Mouse (Mus musculus): ENCODE data around the gene Tagap. TPM values are rescaled to one million over a fixed set of nuclear protein-coding genes. Genes with fewer than 3 reads are reported as not detected.

Tagap gene
- total RNA-seq (2021), result 1 to 10 TPM; 4.9 to 5.4 TPM

DNA sequence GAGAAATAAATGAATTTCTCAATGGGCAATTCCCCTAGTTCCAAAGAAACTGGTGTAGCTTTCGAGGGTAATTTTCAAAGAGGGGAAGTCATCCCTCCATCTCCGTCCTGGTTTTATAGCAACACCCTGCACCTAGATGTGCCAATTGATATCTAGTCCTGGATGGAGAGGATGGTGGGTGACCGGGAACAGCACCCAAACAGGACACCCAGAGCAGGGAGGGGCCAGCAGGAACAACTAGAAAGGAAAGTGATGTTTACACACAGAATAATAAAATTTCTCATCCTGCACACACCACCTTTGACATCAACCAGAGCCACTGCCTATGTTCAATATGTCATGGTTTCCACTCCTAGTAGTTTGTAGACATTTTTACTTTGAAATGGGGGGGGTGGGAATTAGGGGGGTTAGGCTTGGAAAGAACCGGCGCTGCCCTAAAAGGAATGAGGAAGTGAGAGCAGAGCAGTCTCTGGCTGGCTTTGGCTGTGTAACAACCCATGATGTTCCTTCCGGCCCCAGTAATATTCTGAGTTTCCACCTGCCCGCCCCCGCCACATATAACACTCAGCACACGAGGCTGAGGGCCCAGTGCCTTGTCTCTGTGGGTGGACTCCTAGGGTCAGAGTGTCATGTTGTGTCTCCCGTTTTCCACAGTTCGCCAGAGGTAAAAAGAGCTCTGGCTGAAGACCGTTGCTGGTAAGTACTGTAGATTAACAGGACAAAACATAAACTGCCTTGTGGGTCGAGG, at the start of gene Tagap:
Gene Tagap (plus strand): TSS at position 588 of the 748 bp plus-strand sequence.
- DNase-seq, result no peak

- DNase-seq, result no peak
Observed at GRCm38 (mm10) chr17:7876541-7876940, 49.3 kb upstream of the Tagap start.

GRCm38 (mm10) chr17:7877191-7877764, 48.5 kb upstream of the Tagap start:
- DNase-seq, result no peak

- DNase-seq, result no peak
Observed at GRCm38 (mm10) chr17:7877878-7878277, 47.9 kb upstream of the Tagap start.

GRCm38 (mm10) chr17:7879529-7879928, 46.3 kb upstream of the Tagap start:
- DNase-seq, result no peak

GRCm38 (mm10) chr17:7883126-7883525, 42.7 kb upstream of the Tagap start:
- no peak for DNase-seq

DNA sequence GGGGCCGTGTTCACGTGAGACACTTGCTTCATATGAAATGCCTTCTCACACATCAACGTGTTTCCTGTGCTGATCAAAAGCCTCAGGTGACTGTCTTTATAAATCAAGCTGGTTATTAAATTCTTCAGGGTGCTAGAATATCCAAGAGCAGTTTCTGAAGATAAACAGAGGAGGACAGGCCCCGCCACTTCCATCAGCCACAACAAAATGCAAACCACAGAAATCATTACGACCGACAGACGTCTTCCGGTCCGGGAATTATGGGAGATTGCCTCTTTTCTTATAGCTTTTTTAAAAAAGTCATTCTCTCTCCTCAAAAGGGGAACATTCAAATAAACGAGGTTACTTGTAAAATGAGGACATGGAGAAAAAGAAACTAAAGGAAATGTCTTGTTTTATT, 41.2 kb upstream of the Tagap start:
- DNase-seq, result no peak

GRCm38 (mm10) chr17:7887071-7887815, 38.6 kb upstream of the Tagap start:
- DNase-seq, result no peak

- no peak for DNase-seq
Observed at GRCm38 (mm10) chr17:7888291-7888690, 37.5 kb upstream of the Tagap start.

GRCm38 (mm10) chr17:7889026-7889425, 36.8 kb upstream of the Tagap start:
- DNase-seq, result no peak

GRCm38 (mm10) chr17:7892676-7893075, 33.1 kb upstream of the Tagap start:
- DNase-seq, result no peak

DNA sequence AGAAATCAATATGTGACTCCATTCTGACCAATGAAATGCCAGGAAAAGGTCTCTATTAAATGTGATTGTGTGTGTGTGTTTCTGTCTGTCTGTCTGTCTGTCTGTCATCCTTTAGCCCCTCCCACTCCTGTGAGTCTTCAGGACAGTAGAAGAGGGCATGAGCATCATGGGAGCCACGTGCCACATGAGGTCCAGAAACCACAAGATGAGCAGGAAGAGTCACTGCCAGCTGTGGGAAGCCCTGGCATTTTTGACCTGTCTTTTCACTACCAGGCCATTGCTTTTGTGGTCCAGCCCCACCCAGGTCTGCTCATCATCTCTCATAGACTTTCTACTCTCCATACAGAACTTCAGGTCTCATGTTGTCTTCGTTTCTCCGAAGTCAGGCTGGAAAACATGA, 31.7 kb upstream of the Tagap start:
- DNase-seq, result no peak

- no peak for DNase-seq
Observed at GRCm38 (mm10) chr17:7896047-7896635, 29.7 kb upstream of the Tagap start.

DNA sequence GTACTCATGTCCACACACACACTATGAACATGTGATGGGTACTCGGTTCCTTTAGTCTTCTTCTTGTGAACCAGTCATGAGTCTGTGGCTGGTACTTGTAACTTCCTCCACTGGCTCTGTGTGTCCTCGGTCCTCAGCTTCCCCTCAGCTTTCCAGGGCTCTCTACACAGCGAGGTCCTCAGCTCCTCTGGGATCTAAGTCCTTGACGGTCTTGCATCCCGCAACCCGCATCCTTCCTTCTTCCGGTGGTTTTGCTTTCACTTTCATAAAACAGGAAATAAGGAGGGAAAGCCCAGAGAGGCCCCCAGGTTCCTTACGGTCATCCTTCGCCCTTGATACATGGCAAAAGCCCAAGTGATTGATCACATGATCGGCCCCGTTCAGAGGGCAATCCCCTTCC, 28.7 kb upstream of the Tagap start:
- DNase-seq, result no peak

DNA sequence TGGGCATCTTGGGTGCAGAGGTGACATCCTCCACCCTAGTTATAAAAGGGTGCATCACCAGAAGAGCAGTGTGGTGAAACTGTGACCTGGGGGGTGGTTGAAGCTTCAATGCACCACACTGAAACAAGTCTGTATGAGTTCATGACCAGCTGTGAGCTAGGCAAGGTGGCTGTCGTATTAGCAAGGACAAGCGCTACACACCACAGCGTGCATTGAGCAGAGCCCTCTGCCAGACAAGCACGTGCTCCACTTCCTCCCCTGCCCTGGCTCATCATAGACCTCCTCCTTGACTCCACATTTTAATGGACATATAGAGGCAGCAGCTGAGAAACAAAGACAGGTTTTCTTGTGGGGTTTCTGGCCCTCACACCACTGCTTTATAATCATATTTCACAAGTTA, 28.0 kb upstream of the Tagap start:
- no peak for DNase-seq

DNA sequence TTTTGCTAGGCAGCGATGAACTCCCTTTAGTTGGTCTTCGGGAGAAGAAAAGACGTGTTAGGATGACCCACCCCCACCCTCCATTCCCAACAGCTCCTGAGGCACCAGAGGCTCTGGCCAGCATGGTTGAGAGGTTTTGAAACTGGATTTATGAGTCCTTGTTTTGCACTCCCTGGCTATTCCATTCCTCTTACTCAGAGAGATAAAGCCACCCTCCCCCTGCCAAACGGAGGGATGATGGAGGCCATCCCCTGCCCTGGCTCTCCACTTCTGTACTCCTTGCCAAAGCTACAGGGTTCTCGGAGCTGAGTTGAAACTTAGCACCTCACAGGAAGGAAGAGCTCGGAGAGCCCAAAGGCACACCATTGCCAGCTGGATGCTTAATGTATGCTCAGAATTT, 26.6 kb upstream of the Tagap start:
- DNase-seq, result no peak

DNA sequence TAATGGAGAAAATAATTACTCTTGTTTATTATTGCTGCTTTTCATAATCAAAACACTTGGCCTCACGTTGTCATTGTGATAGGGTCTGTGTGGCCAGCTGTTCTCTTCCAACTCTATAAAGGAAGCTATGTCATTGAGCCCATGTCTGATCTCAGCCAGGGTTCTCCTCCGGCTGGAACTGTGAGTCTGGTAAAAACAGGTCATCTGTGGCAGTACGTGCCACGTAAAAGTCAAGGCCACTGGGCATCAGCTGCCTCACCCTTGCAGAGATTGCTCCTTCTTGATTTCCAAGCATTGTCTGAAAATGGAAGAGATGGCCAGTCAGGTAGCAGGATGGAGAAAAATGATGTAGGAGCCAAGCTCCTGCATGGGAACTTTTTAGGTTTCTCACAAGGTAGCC, 25.8 kb upstream of the Tagap start:
- DNase-seq, result no peak

DNA sequence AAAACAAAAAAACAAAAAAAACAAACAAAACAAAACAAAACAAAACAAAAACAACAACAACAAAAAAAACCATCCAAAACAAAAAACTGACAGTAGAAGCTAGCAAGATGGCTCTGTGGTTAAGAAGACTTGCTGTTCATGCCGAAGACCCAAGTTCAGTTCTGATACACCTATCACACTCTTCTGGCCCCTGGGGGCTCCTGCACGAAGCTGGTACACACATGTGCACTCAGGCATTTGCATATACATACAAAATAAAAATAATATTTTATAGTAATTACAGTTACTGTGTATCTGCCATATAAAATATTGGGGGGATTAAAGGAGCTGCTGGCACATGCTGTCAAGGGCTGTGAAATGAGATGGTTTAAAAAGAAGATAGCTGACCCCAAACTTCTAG, 24.3 kb upstream of the Tagap start:
- no peak for DNase-seq

DNA sequence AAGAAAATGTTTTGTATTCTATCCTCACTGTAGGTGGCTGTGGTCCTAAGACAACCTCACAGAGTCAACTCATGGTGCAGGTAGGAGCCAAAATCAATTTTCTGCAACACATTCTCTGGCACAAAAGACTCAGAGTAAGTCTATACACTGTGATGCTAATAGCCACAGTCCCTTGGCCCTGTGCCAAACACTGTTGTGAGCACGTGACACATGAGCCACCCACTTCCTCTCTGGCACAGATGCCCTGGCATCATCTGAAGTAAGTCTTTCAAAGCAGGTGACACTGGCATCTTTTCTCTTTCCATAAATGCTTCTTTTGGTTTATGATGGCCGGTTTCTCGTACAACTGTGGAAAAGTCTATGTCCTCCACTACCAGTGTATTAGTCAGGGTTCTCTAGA, 23.4 kb upstream of the Tagap start:
- DNase-seq, result no peak

DNA sequence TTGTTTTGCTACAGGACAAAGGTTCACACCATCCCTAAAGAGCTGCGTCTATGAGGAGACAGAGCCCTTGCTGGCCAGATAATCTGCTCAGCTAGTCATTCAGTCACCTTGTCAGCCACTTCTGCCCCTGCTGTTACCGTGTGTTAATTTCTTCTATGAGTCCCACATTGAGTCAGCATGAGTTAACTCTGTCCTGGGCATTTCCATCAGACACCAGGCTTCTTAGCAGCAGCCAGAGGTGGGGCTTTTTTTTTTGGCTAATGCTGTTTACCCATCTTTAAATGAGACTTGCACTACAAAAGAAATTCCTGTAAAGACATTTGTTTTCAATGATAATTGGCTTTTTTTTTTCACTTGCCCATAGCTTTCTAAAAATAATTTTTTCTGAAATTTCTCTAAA, 20.8 kb upstream of the Tagap start:
- DNase-seq, result no peak

DNA sequence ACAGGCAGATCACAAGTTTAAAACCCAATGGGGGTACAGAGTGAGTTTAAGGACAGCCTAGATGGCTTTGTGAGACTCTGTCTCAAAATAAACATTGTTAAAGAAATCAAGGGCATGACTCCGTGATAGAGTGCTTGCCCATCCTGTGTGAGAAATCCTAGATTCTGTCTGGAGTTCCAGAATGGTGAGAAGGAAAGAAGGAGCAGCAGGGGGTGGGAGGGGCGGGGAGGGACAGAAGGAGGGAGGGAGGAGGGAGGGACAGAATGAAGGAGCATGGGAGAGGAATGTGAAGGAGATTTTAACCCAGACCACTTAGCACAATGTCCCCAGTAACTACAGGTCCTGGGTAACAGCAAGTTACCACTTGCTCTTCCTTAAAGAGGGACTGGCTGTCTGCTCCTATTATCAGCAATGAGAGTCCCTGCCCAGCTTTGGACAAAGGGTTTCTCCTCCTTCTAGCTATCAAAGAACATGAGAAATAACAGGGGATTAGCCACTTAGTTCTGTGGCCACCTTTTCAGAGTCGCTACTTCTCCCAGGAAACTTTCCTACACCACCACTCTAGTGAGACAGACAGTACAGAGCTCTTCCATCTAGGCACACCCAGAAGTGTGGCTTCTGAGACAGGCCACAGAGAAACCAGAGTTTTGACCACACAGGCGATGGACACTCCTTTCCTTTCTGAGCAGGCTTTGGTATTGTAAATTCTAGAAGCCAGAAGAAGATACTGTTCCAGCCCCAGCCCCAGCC, 19.7 kb upstream of the Tagap start:
- DNase-seq, result no peak

GRCm38 (mm10) chr17:7914596-7915227, 11.1 kb upstream of the Tagap start:
- DNase-seq, result no peak
